Mouse (Mus musculus): ENCODE measurements around the gene Bean1. TPM values are rescaled to one million over a fixed set of nuclear protein-coding genes. Genes with fewer than 3 reads are reported as not detected.

The Bean1 gene
- total RNA-seq, 2 experiments from 2014 or later = 9.5 to 11.2 TPM

DNA sequence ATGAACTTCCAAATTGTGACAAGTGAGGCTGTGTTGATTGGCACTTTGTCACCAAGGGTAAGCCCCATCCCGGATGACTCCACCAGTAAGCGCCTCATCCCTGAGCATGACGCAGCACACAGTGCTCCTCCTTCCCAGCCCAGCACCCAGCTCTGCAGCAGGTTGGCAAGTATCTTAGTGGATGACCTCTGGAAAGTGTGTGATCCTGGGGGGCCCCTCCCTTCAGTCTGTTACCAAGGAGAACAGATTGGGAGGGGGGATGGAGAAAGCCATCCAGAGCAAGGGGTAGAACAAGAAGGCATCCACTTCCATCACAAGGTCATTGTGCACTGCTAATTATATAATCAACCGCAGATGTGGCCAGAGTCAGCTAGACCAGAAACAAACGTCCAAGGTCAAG is 9.5 kb upstream of the Bean1 start:
- intact Hi-C loops (cut with DNase I) = no loop called here

GRCm38 (mm10) chr8:104169461-104169860 is 781 bp upstream of the Bean1 start:
- intact Hi-C loops (cut with DNase I) = no loop called here
- no peak for DNase-seq (ENCODE audit: low spot score in 2 of 2)

More for the DNA sequence above, 9.5 kb upstream of the Bean1 start:
- no peak for DNase-seq (ENCODE audit: low spot score in 2 of 2)

DNA sequence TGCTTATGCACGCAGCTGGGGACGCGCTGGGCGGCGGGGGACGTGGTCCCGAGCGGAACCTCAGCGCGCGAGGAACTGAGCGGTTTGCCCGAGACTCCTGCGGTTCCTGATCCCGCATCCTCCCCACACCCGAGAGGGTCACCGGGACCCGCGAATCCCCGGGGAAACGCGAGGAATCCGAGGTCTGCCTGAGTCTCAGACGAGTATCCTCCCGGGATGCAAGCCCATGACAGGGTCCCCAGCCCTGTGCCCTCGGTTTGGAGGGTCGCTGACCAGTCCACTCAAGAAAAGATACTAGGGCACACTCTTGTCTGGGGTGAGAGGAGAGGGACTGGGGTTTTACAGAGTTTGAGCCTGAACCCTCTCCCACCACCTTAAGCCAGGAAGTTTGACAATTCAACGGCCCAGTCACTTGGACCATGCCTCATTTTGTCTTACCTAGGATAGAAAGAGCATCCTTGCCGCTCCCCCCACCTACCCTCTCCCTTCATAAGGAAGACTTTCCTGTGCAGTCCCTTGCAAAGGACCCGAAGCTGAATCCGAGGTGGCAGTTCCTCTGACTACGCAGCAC is 893 bp downstream of the Bean1 start:
- intact Hi-C loops (cut with DNase I) = no loop called here
- no peak for DNase-seq (ENCODE audit: low spot score in 2 of 2)

DNA sequence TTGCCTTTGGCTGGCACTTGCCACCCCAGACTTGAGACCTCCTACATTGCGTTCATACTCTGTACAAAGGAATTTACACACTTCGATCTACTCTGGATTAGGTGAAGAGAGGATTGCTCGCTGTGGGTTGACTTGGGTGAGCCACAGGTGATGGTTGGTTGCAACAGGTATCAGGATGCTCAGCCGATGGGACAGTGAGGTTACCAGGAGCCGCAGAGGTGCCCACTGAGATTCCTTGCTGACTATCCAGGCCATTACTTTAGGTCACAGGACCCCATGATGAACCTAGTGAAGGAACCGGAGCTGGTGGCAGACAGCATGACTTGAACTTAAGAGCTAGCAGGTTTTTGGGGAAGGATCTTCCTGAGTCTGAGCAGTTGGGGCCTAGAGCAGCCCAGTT is 2.2 kb downstream of the Bean1 start:
- DNase-seq (ENCODE audit: low spot score in 2 of 2) = no peak
- intact Hi-C loops (cut with DNase I) = no loop called here

DNA sequence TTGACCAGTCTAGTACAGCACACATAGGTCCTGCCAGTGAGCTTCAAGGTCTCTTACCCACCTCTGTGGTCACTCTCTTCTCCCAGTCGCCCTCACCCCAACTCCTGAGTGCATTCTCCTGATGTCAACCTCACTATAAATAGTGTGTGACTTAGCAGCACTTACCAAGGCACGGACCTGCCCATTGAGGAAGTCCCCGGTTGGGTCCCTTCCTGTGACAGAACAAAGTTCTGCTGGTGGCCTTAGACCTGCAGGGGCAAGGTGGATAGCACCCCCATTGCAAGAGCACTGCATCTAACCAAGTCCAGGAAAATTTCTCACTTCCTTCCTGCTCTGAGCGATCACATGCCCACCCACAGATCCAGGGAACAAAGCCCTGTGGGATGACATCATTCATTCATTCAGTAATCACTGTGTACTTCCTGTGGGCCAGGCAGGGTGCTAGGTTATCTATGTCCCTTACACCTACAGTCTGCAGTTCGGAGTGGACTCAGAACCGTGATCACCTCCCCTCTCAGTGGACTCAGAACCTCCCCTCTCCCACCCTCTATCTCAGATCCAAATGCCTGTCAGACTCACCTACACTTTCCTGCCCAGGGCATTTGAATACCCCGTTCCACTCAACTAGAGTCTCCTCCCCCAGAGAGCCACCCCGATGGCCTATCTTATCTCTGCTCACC is 5.7 kb downstream of the Bean1 start:
- DNase-seq (ENCODE audit: low spot score in 2 of 2) = no peak
- intact Hi-C loops (cut with DNase I) = no loop called here

GRCm38 (mm10) chr8:104177054-104177453 is 6.8 kb downstream of the Bean1 start:
- intact Hi-C loops (cut with DNase I) = no loop called here
- DNase-seq (ENCODE audit: low spot score in 2 of 2) = peak in 1 of 2 experiments; percentile 63

DNA sequence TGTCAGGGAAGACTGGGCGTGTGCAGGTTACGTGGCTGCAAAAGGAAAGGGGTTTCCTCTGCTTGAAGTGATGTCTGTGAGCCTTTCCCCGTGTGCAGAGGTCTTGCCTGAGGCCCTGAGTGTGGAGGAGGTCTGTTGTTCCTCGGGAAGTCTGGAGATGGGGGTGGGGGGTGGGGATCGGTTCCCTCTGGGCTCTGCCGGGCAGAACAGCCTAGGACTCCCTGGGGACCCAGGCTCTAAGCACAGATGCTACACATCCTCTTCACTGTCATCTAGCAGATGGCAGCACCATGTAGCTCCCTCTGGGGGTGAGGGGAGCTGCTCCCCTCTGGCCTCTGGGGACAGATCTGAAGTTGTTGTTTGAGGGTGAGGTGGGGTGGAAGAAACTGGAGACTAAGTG is 14.7 kb downstream of the Bean1 start:
- intact Hi-C loops (cut with DNase I) = no loop called here
- DNase-seq (ENCODE audit: low spot score in 2 of 2) = no peak

- intact Hi-C loops (cut with DNase I) = no loop called here
- DNase-seq (ENCODE audit: low spot score in 2 of 2) = no peak
Observed at GRCm38 (mm10) chr8:104186827-104187226, 16.6 kb downstream of the Bean1 start.

DNA sequence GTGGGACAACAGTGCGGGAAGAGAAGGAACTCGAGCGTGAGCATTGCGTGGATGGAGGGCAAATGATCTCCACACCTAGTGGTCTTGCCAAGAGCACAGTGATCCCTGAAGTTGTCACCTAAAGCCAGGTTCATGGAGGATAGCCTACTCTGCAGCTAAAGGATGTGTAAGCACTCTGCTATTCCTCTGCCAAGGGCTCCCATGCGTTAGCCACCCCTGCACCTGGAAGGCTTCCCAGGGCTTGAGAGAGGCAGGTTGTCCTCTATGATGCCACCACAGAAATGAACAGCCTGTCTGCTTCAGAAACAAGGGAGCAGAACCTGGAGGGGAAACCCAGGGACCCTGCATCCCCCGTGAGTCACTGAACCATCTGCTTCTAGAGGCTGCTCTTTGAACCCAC is 17.4 kb downstream of the Bean1 start:
- DNase-seq (ENCODE audit: low spot score in 2 of 2) = peak in 1 of 2 experiments; percentile 37
- intact Hi-C loops (cut with DNase I) = no loop called here

DNA sequence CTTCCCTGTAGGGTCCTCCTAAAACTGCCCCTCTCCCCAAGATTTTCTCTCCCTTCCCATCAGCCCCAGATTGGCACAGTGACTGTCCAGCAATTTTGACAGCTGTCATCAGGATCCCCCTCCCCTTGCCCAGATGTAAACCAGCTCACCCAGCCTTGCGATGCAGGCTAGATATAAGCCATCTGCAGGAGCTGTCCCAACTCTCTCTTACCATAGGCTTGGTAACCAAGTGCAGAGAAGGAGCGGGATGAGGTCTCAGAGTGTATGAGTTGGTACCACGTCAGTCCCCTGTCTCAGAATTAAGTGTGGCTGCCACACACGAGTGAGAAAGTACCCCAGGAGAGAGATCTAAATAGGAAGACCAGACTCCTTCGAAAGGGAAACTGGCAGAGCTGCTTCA is 18.2 kb downstream of the Bean1 start:
- DNase-seq (ENCODE audit: low spot score in 2 of 2) = no peak
- intact Hi-C loops (cut with DNase I) = no loop called here

- intact Hi-C loops (cut with DNase I) = no loop called here
Observed at GRCm38 (mm10) chr8:104190777-104191468, 20.7 kb downstream of the Bean1 start.

GRCm38 (mm10) chr8:104191496-104191895 is 21.3 kb downstream of the Bean1 start:
- no peak for DNase-seq (ENCODE audit: low spot score in 2 of 2)
- intact Hi-C loops (cut with DNase I) = no loop called here

More at GRCm38 (mm10) chr8:104190777-104191468, 20.7 kb downstream of the Bean1 start:
- DNase-seq (ENCODE audit: low spot score in 2 of 2) = no peak

DNA sequence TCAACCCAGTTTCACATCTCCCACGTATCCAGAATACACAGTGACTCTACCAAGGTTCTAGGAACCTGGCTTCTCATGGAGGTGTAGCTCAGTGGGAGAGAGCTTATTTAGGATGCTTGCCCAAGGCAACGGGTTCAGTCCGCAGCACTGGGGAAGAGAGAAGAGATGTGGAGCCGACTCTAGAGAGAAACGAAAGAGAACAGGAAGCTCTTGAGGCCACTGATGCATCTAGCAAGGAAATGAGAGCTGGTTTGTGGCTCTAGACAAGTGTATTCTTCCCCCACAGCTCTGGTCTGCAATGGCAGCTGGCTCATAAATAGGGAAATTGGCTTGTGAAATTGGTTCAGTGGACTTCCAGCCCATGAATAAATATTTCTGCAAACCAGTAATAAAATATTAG is 29.6 kb downstream of the Bean1 start:
- intact Hi-C loops (cut with DNase I) = no loop called here
- DNase-seq (ENCODE audit: low spot score in 2 of 2) = no peak

- intact Hi-C loops (cut with DNase I) = no loop called here
- DNase-seq (ENCODE audit: low spot score in 2 of 2) = no peak
Observed at GRCm38 (mm10) chr8:104201622-104202021, 31.4 kb downstream of the Bean1 start.

GRCm38 (mm10) chr8:104202320-104202719 is 32.1 kb downstream of the Bean1 start:
- intact Hi-C loops (cut with DNase I) = no loop called here
- no peak for DNase-seq (ENCODE audit: low spot score in 2 of 2)

- intact Hi-C loops (cut with DNase I) = no loop called here
- DNase-seq (ENCODE audit: low spot score in 2 of 2) = no peak
Observed at GRCm38 (mm10) chr8:104205292-104205691, 35.0 kb downstream of the Bean1 start.

DNA sequence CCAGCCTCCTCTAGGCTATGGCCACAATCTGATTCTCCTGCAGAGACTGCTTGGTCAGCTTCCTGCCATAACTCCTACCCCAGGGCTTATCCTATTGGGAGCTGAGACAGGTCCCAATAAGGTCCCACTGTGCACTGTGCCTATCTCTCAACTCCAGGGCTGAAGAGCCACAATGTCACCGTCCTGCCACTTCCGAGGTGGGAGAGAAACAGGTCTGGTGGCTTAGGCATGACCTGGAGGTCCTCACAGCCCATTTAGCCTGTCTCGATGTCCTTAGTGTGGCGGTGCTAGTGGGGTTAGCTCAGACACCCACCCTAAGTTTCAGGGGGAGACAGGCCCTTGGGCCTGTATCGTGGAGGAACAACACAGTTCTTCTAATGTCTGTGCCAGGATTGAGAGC is 47.4 kb downstream of the Bean1 start:
- DNase-seq (ENCODE audit: low spot score in 2 of 2) = no peak
- intact Hi-C loops (cut with DNase I) = no loop called here

- DNase-seq (ENCODE audit: low spot score in 2 of 2) = peak; percentile 39 to 56
- intact Hi-C loops (cut with DNase I) = loop anchor here (1.0 kb wide), 1 partner anchor 120 kb away; no protein-coding TSS in a partner anchor
Observed at GRCm38 (mm10) chr8:104219079-104219478, 48.8 kb downstream of the Bean1 start.

DNA sequence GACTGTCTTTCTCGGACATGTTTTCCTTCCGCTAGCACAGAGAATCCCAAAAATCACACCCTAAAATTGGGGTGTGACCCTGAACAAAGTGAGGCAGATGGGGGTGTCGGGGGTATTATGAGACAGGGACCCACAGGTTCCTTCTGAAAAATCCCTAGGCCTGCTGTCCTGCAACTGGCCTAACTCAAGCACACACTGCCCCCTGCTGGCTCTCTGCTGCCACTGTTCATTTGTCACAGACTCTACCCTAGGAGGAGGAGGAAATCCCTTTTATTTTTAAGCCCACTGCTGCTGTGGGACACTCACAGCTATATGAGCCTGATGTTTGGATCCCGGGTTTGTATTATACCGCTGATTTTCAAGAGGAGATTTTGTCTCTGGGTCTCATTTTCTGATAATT is 49.6 kb downstream of the Bean1 start:
- peak; percentile 71 to 84 for DNase-seq (ENCODE audit: low spot score in 2 of 2)
- intact Hi-C loops (cut with DNase I) = loop anchor here (1.0 kb wide), 2 partner anchors 74 to 121 kb away; no protein-coding TSS in a partner anchor

- intact Hi-C loops (cut with DNase I) = no loop called here
- no peak for DNase-seq (ENCODE audit: low spot score in 2 of 2)
Observed at GRCm38 (mm10) chr8:104227048-104227447, 56.8 kb downstream of the Bean1 start.

DNA sequence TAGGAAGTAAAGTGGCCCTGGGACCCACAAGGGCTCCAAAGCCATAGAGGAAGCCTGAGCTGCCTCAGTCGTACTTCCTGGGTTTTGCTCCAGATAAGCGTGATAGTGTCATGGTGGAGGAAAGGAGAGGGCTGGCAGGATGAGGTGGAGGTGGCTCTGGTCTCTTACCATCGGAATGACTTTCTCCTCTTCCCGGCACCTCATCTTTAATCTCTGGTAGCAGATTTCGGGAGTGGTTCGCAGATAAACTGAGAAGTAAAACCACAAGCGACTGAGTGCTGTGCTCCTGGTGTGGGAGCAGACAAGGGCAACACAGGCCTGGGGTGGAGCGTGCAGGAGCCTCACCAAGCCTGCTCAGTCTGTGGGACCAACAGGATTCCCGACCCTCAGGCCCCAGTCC is 60.1 kb downstream of the Bean1 start:
- no peak for DNase-seq (ENCODE audit: low spot score in 2 of 2)
- intact Hi-C loops (cut with DNase I) = no loop called here
